Mouse (Mus musculus): ENCODE data around the gene Mapkapk3.
A peak's percentile ranks its signal among the peaks of the same experiment; 100 is the strongest.

The Mapkapk3 gene

DNA sequence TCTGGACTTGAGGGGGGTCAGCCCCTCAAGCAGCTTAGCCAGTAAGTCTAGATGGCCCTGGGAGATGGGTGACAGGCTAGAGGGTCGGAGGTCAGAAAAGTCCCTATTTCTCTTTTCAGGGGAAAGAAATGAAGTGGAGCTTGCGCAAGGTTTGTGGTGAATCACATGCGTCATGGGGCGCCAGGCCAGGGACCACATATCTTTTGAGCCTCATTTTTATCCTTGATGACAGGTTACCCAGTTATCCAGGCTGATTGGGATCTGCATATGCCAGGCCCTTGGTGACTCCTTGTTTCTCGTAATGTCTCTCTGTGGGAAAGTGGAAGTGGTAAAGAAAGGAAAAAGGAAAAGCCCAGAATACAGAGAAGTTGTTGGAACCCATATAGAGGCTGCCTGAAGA is 25.8 kb downstream of the Mapkapk3 start:
- no peak for DNase-seq (ENCODE audit: low spot score)

- no peak for DNase-seq (ENCODE audit: low spot score)
Observed at GRCm38 (mm10) chr9:107262375-107262774, 27.3 kb downstream of the Mapkapk3 start.

DNA sequence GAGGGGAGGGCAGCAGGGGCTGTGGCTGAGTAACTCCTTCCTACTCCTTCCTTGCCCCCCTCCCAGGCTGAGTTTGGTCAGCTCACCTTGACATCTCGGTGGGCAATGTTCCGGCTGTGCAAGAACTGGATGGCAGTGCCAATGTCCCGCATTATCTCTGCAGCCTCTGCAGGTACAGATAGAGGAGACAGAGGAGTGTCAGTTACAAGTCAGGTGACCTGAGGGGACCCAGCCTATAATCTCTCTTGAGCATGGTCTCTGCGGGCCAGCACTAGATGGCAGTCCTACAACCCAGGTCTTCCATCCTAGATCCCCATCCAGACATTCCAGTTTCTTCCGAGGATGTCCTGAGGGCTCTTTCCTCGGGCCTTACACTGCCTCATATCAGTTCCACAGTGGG is 27.9 kb downstream of the Mapkapk3 start:
- no peak for DNase-seq (ENCODE audit: low spot score)

GRCm38 (mm10) chr9:107260836-107261235 is 28.8 kb downstream of the Mapkapk3 start:
- no peak for DNase-seq (ENCODE audit: low spot score)

GRCm38 (mm10) chr9:107260429-107260828 is 29.2 kb downstream of the Mapkapk3 start:
- DNase-seq (ENCODE audit: low spot score): no peak

GRCm38 (mm10) chr9:107259571-107259970 is 30.1 kb downstream of the Mapkapk3 start:
- DNase-seq (ENCODE audit: low spot score): no peak

GRCm38 (mm10) chr9:107255596-107255995 is 34.1 kb downstream of the Mapkapk3 start:
- DNase-seq (ENCODE audit: low spot score): peak; percentile 51

DNA sequence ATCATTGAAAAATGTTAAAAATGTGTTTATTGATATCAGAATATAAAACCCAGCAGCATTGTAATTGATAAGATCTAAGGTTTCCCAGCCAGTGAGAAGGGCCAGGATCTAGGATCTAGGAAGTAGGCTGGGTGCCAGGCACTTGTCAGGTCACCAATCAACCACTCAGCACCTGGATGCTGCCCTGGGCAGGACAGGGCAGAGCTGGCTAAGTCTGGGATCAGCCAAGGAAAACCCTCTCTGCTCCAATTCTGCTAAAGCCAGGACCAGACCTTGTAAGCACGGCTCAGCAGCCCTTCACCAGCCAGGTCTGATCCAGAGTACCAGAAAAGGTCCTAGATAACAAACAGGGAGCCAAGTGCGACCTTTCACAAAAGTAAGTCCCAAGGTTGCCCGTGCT is 34.8 kb downstream of the Mapkapk3 start:
- DNase-seq (ENCODE audit: low spot score): no peak

DNA sequence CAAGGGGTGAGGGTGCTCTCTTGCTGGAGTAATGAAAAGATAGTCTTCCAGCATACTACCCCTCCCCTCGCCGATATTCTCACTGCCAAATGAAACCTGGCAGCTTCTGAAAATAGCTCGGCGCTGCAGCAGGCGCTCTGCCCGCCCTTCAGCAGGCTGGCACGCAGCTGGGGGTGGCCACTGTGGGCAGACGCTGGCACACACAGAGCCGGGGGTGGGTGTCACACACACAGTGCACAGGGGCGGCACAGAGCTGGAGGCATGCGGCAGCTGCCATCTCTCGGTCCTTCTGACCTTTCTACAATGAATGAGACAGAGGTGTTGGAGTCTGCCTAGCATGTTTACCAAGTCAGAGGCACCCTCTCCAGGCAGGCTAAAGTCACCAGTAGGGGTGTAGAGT is 35.2 kb downstream of the Mapkapk3 start:
- DNase-seq (ENCODE audit: low spot score): no peak

GRCm38 (mm10) chr9:107252164-107252563 is 37.5 kb downstream of the Mapkapk3 start:
- no peak for DNase-seq (ENCODE audit: low spot score)

DNA sequence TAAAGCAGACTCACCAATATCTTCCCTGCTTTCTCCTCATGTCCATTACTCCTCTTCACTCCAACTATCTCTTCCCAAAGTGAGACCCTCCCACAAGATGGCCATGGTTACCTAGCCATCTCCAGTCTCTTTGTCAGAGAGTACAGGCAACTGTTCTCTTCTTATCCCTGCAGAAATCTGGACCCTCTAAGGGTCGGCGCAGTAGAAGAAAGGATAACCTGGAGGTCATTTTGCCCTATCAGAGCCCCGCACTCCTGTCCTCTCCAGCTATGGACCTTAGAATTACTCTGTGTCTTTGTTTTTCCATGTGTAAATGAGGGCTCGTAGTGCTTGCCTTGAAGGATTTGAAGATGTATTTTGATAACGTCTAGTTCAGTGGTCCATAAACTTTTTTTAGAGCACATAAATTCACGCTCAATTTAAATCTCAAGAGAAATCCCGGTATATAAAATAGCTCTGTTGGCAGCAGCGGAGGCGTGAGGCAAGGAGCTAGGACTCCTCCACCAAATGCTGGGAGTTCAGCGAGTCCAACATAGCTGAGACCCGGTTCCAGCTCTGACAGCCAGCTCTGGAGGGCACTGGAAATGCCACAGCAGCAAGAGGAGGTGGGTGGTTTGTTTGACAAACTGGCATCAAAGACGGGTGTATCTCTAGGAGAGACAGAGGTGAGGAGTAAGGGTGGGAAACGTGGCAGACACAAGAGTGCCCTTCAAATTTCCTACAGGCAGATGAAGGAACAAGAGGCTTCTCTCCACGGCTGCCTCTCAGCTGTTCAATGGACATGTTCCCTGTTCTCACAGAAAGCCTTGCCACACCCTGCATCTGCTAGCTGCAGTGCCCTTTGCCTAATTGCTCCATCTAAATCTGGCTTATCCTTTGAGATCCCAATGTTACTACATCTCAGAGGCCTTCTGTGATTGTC is 39.0 kb downstream of the Mapkapk3 start:
- no peak for DNase-seq (ENCODE audit: low spot score)

DNA sequence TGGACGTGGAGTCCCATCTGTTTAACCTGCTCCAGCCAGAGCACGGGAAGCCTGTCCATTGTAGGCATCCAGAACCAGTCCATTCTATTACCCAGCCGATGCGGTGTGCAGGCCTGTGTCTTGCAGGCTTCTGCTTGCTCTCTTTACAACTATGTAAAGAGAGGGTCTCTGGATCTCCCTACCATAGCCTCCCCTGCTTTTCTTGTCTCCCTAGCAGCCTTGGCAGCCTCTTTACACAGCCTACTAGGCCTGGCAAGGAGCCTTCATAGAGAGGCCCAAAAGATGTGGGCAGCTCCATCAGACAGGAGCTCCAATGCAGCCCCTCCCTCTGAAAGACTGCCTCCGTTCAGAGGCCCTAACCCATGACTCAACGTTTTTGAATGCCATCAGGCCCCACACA is 40.5 kb downstream of the Mapkapk3 start:
- DNase-seq (ENCODE audit: low spot score): no peak

DNA sequence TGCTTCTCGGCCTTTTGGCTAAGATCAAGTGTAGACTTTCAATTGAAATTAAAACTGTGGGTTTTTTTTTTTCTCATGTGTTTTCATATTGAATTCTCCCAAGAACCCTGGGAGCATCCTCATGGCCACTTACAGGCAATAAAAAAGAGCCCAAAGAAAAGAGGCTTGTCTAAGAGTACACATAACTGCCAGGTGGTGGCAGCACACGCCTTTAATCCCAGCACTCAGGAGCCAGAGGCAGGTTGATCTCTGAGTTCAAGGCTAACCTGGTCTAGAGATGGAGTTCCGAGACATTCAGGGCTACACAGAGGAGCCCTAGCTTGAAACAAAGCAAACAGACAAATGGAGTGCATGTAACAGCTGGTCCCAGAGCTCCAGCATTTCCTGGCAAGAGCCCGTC is 43.5 kb downstream of the Mapkapk3 start:
- DNase-seq (ENCODE audit: low spot score): peak; percentile 24

GRCm38 (mm10) chr9:107245311-107245710 is 44.4 kb downstream of the Mapkapk3 start:
- no peak for DNase-seq (ENCODE audit: low spot score)

GRCm38 (mm10) chr9:107236151-107236550 is 53.5 kb downstream of the Mapkapk3 start:
- no peak for DNase-seq (ENCODE audit: low spot score)

DNA sequence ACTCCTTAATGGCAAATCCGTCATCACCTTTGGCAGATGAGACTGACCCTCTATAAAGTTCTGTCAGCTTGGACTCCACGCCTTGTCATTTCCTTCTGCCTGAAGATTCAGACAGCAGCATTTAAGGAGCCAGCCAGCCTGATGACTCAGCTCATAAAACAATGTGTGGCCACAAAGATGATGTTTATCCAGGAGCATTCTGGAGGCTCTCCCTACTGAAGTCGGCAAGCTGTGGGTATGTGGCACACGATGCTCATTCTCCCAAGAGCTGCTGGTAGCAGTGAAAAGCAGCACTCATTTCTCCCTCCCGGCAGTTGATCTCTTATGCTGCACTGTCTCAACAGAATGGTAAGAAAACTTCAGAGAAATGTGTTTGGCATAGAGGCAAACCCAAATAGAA is 54.4 kb downstream of the Mapkapk3 start:
- DNase-seq (ENCODE audit: low spot score): no peak

DNA sequence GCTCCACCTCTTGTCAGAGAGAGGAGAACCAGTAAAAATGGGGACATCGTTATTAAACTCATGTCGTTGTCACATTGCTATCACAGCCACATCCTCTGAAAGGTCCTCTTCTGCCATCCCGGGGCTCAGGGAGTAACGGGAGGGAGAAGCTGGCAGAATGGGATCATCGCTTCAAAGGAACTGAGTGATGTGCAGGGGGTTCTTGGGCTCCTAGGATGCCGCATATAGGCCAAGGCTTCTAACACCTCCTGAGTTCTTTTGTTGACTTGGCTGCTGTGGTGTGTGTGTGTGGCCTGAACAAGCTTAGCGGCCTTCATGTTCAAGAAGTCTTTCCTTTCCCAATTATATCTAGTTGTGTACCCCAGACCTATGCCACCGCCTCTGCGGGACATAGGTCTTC is 57.5 kb downstream of the Mapkapk3 start:
- no peak for DNase-seq (ENCODE audit: low spot score)

- peak; percentile 71 for DNase-seq (ENCODE audit: low spot score)
Observed at GRCm38 (mm10) chr9:107231539-107232139, 58.0 kb downstream of the Mapkapk3 start, which contains the start of gene Dock3. Gene Dock3, minus strand, starts transcription at chr9:107231909.

DNA sequence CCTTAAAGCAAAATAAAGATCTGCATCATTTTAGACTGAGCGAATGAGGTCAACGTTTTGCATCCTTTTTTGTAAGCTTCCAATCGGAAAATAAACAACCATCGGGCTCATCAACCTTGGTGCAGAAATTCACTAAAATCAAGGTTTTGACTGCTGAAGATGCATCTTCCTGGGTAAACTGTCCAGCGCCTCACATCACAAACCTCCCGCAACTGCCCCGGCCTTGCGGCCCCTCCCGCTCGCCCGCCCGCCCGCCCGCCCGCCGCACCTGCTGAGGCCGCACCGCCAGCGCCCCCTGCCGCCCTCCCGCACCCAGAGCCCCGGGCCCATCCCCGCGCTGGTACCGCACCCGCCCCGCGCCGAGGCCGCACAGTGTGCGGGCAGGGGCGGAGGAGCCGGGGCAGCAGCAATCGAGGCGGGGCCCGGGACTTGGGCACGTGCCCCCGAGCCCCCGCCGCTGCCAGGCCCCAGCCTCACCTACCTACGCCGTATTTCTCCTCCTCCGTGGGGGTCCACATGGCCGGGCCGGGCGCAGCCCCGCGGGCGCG is 58.6 kb downstream of the Mapkapk3 start:
- peak; percentile 28 for DNase-seq (ENCODE audit: low spot score)

DNA sequence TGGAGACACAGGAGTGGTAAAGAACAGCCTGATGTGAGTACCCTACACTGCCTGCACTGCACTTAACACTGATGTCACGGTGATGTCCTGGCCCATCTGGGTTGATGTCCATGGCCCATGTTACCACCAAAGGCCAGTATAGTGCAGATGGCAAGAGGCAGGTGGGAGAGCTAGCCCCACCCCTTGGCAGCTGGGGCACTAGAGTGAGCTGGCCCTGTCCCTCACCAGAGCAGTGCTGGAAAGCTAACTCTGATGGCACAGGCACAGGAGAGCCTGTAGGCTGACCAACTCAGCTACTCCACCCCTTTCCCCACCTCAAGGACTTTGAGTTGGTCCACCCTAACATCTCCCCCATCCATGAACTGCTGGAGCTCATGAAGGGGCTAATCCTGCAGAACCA is 65.1 kb downstream of the Mapkapk3 start:
- DNase-seq (ENCODE audit: low spot score): no peak

Measured in embryo, embryonic 10 days (tissue).